Mouse (Mus musculus) heart, adult 2 months (tissue): ENCODE data around the gene Sh2d4b. TPM values are rescaled to one million over a fixed set of nuclear protein-coding genes. Genes with fewer than 3 reads are reported as not detected.

Experiments
- DNase-seq, 2 experiments: peaks; one replicate each; pipeline ENCODE4 v3.0.0; 2021
- H3K27ac ChIP-seq: fragments of 200-600 bp; 2 replicates; pipeline ENCODE4 v1.8.1; 2022
- H3K27me3 ChIP-seq: fragments of 200-500 bp; 2 replicates; pipeline ENCODE4 v1.6.1; 2012; ENCODE audit warnings: mild to moderate bottlenecking, low read length, inconsistent platforms, mixed read lengths; ENCODE audit not compliant: control insufficient read depth, insufficient read depth
- H3K36me3 ChIP-seq: fragments of 200-500 bp; 2 replicates; pipeline ENCODE4 v1.6.1; 2012; ENCODE audit warnings: low read length, inconsistent platforms; ENCODE audit not compliant: control insufficient read depth, insufficient read depth
- H3K4me1 ChIP-seq: fragments of 200-500 bp; 2 replicates; pipeline ENCODE4 v1.6.1; 2011; ENCODE audit warnings: low read length; ENCODE audit not compliant: control insufficient read depth, insufficient read depth
- H3K4me3 ChIP-seq: fragments of 200-600 bp; 2 replicates; pipeline ENCODE4 v1.8.1; 2022
- H3K79me2 ChIP-seq: fragments of 200-500 bp; replicated peaks from 2 replicates; pipeline ENCODE4 v1.6.1; 2012; ENCODE audit warnings: mild to moderate bottlenecking, inconsistent platforms, low read length, moderate library complexity, mixed read lengths; ENCODE audit not compliant: control insufficient read depth, insufficient read depth
- H3K9ac ChIP-seq: fragments of 200-500 bp; 2 replicates; pipeline ENCODE4 v1.6.1; 2012; ENCODE audit warnings: low read depth, mild to moderate bottlenecking, control low read depth, inconsistent platforms, low read length, mixed read lengths
- CTCF ChIP-seq: fragments of 200-600 bp; IDR thresholded peaks from 2 replicates; pipeline ENCODE4 v1.8.1; 2022; ENCODE audit warnings: antibody characterized with exemption, mild to moderate bottlenecking, moderate library complexity
- EP300 ChIP-seq: fragments of 200-500 bp; IDR thresholded peaks from 2 replicates; pipeline ENCODE4 v1.6.1; 2011; ENCODE audit warnings: low read depth, low read length, control low read depth; ENCODE audit not compliant: insufficient read depth
- POLR2A ChIP-seq: fragments of 200-500 bp; IDR thresholded peaks from 2 replicates; pipeline ENCODE4 v1.6.1; 2011; ENCODE audit warnings: mild to moderate bottlenecking, low read depth, low read length, control low read depth; ENCODE audit not compliant: insufficient read depth
- WGBS: fragments of 180-500 bp; shearing (Covaris S2); methylation state at CpG from one replicate; pipeline ENCODE4 v1.1.7; 2018; 5-methylcytosine and 5-hydroxymethylcytosine counted together
- intact Hi-C: fragments of 180-260 bp; cut with DNase I; formaldehyde crosslinking; loops from one replicate; pipeline ENCODE4 v1.15.1; 2025
- polyA plus RNA-seq: library from polyadenylated mRNA; depleted of rRNA; stranded (reverse); fragments of >200 nt; gene quantifications from 2 replicates; pipeline ENCODE4 v1.2.3, GENCODE M21; 2012
- total RNA-seq, 2 experiments: library from RNA; stranded (reverse); gene quantifications; 2 replicates each; pipeline ENCODE4 v1.2.3; 2021

The Sh2d4b gene
- total and polyA plus RNA-seq, 3 experiments: 0.14 to 1.1 (median 0.84) TPM

DNA sequence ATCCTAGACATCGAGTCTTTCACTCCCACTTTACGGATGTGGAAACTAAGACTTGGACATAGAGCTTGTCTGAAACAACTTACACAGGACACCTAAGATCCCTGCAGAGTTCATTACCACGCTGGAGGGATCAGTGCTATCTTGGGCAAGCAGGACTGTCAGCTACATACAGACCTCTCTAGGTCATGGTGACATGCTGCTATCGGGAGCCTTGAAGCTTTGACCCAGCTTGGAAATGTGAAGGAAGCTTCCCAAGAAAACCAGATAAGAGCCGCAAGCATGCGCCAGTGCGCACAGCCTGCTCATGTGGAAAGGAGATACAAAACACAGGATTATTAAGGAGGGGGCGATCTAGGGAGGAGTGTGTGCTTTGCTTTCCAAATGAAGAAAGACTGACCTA is 22.8 kb upstream of the Sh2d4b start:
- H3K79me2 ChIP-seq: no peaks in the 10 kb centered on the region
- no peaks in the 10 kb centered on the region for H3K36me3 ChIP-seq
- no peaks in the 10 kb centered on the region for H3K27me3 ChIP-seq
- H3K4me1 ChIP-seq: peaks cover 6% of the 10 kb centered on the region
- peak overlapping the region; percentile 17; the same call in 1 of the 2 replicates for H3K27ac ChIP-seq
- intact Hi-C loops: loop anchor here (2.0 kb wide), 1 partner anchor 119 kb away; no protein-coding TSS in a partner anchor
- TF ChIP-seq POLR2A (no peak), CTCF (no peak), EP300 (no peak)
- 53% methylated on average over 8 of the region's 8 CpGs for WGBS
- no peak overlapping the region for H3K4me3 ChIP-seq
- DNase-seq: no peak
- no peak overlapping the region for H3K9ac ChIP-seq

DNA sequence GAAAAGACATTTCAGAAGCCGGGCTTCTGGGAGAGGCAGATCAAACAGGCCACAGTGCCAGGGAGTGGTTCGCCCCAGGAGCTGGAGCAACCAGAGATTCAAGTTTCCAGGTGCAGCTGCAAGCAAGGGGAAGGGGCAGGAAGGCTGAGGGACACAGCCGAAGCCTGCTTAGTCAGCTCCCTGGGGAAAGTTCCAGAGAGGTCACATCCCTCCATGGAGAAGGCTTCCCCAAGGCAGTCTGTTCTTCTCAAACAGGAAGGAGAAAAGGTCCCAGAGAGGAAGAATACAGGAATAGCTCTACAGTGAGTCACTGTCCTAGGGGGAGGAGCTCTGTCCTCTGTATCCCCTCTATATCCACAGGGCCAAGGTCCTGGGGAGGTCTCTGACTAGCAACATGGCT is 21.6 kb upstream of the Sh2d4b start:
- no peaks in the 10 kb centered on the region for H3K36me3 ChIP-seq
- peak overlapping the region; percentile 34; the same call in 1 of the 2 replicates for H3K27ac ChIP-seq
- no peak overlapping the region for H3K4me3 ChIP-seq
- WGBS: 32% methylated on average over 3 of the region's 3 CpGs
- peak in 1 of 2 experiments; percentile 35 for DNase-seq
- H3K9ac ChIP-seq: no peak overlapping the region
- H3K27me3 ChIP-seq: no peaks in the 10 kb centered on the region
- TF ChIP-seq EP300 (no peak), CTCF (no peak), POLR2A (no peak)
- no peaks in the 10 kb centered on the region for H3K79me2 ChIP-seq
- intact Hi-C loops: no loop called here
- H3K4me1 ChIP-seq: peaks cover 6% of the 10 kb centered on the region

DNA sequence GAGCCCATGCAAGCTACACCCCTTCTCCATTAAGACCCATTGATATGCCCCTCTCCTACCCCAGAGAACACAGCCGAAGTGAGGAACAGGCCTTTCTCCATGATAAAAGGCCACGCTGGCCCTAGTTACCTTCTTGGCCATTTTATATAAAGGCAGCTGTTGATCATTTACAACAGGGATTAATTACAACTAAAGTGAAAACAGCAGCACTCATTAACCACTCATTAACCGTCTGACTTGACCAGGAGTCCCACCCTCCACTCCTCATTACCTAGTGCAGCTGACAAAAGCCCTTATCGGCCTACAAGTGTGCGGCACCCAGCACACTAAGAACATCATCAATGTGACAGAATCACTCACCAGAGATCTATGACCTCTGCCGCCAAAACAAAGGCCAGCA is 20.6 kb upstream of the Sh2d4b start:
- no peak for DNase-seq
- Histone ChIP-seq H3K27me3 (no peaks in the 10 kb centered on the region), H3K4me1 (peaks cover 6% of the 10 kb centered on the region), H3K36me3 (no peaks in the 10 kb centered on the region), H3K79me2 (no peaks in the 10 kb centered on the region), H3K4me3 (no peak overlapping the region), H3K9ac (no peak overlapping the region), H3K27ac (no peak overlapping the region)
- intact Hi-C loops: no loop called here
- TF ChIP-seq CTCF (no peak), POLR2A (no peak), EP300 (no peak)
- 90% methylated on average over 6 of the region's 6 CpGs for WGBS

DNA sequence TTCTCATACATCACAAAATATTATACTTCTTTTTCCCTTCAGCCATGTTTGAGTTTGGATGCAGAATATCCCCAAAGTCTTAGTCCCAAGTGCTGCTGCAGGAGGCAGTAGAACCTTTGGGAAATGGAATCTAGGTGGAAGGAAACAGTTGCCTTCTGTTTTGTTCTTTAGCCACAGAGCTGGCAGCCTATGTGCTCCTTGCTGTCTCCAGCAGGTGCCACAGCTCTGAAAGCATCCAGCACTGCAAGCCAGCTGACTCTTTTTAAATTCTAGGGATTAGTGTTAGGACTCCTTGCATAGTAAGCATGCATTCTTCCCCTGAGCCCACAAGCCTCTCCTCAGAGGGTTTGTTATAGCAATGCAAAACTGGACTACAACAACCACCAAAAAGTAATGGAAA is 18.5 kb upstream of the Sh2d4b start:
- no peak for DNase-seq
- Histone ChIP-seq H3K36me3 (no peaks in the 10 kb centered on the region), H3K4me1 (peaks cover 6% of the 10 kb centered on the region), H3K9ac (no peak overlapping the region), H3K27ac (no peak overlapping the region), H3K4me3 (no peak overlapping the region), H3K79me2 (no peaks in the 10 kb centered on the region), H3K27me3 (no peaks in the 10 kb centered on the region)
- TF ChIP-seq EP300 (no peak), CTCF (no peak), POLR2A (no peak)
- intact Hi-C loops: no loop called here

DNA sequence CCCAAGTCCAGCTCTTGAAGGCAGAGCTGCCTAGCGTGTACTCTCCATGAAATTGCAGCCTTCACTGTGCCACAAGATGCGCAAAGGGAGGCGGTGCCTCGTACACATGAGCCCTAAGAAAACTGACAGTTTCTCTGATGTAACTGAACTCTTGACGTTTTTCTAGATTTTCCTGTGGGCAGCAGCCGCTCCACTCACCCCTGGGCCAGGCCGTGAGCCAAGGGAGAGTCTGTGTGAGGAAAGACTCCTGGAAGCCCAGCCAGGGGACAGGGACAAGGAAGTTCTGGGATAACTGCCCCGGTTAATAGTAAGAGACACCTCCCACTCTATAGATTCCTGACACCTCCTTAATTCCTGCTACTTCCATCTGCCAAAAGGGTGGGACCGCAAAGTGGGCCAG is 15.7 kb upstream of the Sh2d4b start:
- DNase-seq: no peak
- no peaks in the 10 kb centered on the region for H3K79me2 ChIP-seq
- H3K4me3 ChIP-seq: no peak overlapping the region
- intact Hi-C loops: no loop called here
- peaks cover 2% of the 10 kb centered on the region for H3K4me1 ChIP-seq
- H3K9ac ChIP-seq: no peak overlapping the region
- no peaks in the 10 kb centered on the region for H3K36me3 ChIP-seq
- WGBS: 74% methylated on average over 9 of the region's 9 CpGs
- H3K27me3 ChIP-seq: no peaks in the 10 kb centered on the region
- H3K27ac ChIP-seq: no peak overlapping the region
- TF ChIP-seq POLR2A (no peak), CTCF (no peak), EP300 (no peak)

DNA sequence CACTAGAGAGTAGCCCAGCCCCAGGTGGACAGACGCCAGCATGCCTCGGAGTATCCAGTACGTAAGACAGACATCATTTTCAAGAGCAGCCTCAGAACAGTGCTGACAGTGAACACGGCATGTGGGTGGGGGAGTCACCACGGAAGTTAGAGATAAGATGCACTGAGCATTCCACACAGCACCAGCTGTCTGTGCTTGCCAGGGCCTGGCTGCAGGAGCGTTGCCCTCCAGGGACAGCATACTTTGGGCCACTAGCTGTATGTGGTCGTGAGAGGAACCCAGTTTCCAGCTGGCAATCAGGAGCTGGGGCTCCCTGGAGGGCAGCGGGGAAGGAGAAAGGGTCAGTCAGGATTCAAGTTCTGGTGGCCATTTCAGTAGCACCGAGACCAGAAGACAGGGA is 13.7 kb upstream of the Sh2d4b start:
- peaks cover 2% of the 10 kb centered on the region for H3K4me1 ChIP-seq
- H3K79me2 ChIP-seq: no peaks in the 10 kb centered on the region
- H3K9ac ChIP-seq: no peak overlapping the region
- no peaks in the 10 kb centered on the region for H3K27me3 ChIP-seq
- intact Hi-C loops: no loop called here
- no peak overlapping the region for H3K4me3 ChIP-seq
- no peaks in the 10 kb centered on the region for H3K36me3 ChIP-seq
- no peak for DNase-seq
- TF ChIP-seq POLR2A (no peak), CTCF (no peak), EP300 (no peak)
- WGBS: 34% methylated on average over 9 of the region's 9 CpGs
- H3K27ac ChIP-seq: no peak overlapping the region
